Mouse (Mus musculus) gastrocnemius, postnatal 36 days (tissue): ENCODE results near the gene C1qtnf3. TPM values are rescaled to one million over a fixed set of nuclear protein-coding genes. Genes with fewer than 3 reads are reported as not detected.

Experiments
- DNase-seq, 2 experiments: peaks; one replicate each; pipeline ENCODE4 v3.0.0; 2022
- intact Hi-C: fragments of 180-260 bp; cut with DNase I; formaldehyde crosslinking; loops from one replicate; pipeline ENCODE4 v1.15.1; 2025
- total RNA-seq, 2 experiments: library from RNA; stranded (reverse); gene quantifications; 2 replicates each; pipeline ENCODE4 v1.2.3; 2021

C1qtnf3 gene
- total RNA-seq, 2 experiments from 2014 or later: 2.3 to 2.6 TPM

DNA sequence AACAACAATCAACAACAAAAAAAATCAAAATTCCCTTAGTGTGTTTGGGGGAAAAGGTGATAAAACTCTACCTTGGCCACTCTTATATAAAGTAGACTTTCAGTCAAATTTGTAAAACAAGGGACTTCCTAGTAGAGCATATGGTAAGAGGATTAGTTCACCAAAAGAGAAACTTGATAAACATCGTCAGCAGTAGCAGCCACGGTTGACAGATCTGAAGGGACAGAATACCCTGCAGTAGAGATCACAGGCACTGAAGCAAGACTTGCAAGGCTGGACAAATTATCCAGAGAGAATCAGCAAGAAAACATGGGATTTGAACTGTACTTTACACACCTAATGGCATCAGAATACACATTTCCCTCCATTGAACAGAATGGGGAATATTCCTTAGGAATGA lies 62.8 kb downstream of the C1qtnf3 start:
- no peak for DNase-seq
- intact Hi-C loops: no loop called here

DNA sequence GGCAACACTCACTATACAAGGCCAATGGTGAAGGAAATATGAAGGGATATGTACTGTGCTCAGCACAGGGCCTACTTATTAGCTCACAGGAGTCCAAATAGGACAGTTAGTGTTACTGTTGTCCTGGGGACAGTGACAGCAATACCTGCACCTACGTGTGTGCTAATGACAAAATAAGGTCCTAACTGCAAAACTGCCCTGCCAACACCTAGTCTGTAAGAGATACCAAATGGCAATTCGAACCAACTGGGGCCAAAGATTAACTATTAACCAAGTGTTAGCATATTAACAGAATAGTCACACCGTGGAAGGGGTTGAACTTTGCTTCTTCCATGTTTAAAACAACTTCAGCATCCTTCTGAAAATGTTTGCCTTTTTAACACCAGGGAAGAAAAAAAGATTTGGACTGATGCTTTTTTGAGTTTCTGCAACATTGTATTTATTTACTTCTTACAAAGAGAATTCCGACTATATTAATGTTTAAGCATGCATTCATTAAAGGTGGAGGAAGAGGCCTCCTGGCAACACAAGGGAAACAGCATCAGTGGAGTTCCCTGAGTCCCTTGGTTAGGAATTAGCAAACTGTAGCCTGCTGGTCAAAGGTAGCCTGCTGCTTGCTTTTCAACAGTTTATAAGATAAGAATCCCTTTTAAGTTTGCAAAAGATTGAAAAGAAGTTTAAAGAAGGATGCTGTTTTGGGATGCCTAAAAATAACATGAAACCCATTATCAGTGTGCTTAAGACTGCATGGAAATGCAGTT lies 74.8 kb downstream of the C1qtnf3 start:
- intact Hi-C loops: no loop called here
- DNase-seq: no peak

Other genes starting within 250 kb of the C1qtnf3 start
- 1 to 10 TPM; 2.2 to 3.1 TPM for gene Rai14, start 237.7 kb upstream of the C1qtnf3 start, total RNA-seq
- 10 to 100 TPM; 17.2 to 18.0 TPM for gene Amacr, start 29.4 kb downstream of the C1qtnf3 start, total RNA-seq
- under 1 TPM in 1 of 2 experiments, not detected in 1; 0.08 TPM for gene Slc45a2, start 48.4 kb downstream of the C1qtnf3 start, total RNA-seq
- not detected for gene Rxfp3, start 85.7 kb downstream of the C1qtnf3 start, total RNA-seq
- gene Adamts12, start 112.5 kb downstream of the C1qtnf3 start, total RNA-seq: 1 to 10 TPM; 4.8 to 6.4 TPM